Mouse (Mus musculus): Measurements from ENCODE around the gene Vmn1r217. TPM values are rescaled to one million over a fixed set of nuclear protein-coding genes. Genes with fewer than 3 reads are reported as not detected.
"Not testable (repeated sequence)": the region's sequence is repeated elsewhere in the genome, so short reads cannot be mapped to it uniquely, and the experiment has no call there.

The Vmn1r217 gene
- total RNA-seq (2021) = not detected
- long read RNA-seq, experiment 1 = 0 reads
- long read RNA-seq, experiment 2 = 0 reads

- DNase-seq (ENCODE audit: low spot score in 2 of 2) = not testable (repeated sequence)
Measured at GRCm38 (mm10) chr13:23118126-23118525, at the start of gene Vmn1r217. Gene Vmn1r217, minus strand, starts transcription at chr13:23118226.

GRCm38 (mm10) chr13:23166471-23166870 lies 48.4 kb upstream of the Vmn1r217 start:
- DNase-seq (ENCODE audit: low spot score in 2 of 2) = not testable (repeated sequence)

DNA sequence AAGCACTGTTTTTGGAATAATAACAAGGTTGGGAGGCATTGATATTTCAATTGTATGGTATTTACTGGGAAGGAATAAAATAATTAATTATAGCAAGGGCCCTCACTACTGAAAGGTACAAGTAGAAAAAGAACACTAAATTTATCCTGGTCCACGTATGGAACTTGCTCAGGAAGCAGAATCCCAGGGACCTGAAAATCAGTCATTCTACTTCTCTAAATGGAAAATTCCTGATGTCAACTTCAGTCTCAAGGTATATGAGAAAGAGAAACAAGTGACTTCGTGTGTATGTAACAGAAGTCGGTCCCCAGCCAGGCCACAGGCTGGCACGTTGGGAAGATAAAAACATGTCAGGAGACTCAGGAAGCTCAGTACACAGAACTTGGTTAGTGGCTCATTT lies 41.0 kb upstream of the Vmn1r217 start, which contains the start of gene Vmn1r219:
Vmn1r219 (plus strand) TSS at position 301 of the 400 bp plus-strand sequence.
- no peak for DNase-seq (ENCODE audit: low spot score in 2 of 2)

GRCm38 (mm10) chr13:23157848-23158247 lies 39.8 kb upstream of the Vmn1r217 start:
- DNase-seq (ENCODE audit: low spot score in 2 of 2) = no peak

- DNase-seq (ENCODE audit: low spot score in 2 of 2) = no peak
Measured at GRCm38 (mm10) chr13:23138880-23139279, 20.9 kb upstream of the Vmn1r217 start.

DNA sequence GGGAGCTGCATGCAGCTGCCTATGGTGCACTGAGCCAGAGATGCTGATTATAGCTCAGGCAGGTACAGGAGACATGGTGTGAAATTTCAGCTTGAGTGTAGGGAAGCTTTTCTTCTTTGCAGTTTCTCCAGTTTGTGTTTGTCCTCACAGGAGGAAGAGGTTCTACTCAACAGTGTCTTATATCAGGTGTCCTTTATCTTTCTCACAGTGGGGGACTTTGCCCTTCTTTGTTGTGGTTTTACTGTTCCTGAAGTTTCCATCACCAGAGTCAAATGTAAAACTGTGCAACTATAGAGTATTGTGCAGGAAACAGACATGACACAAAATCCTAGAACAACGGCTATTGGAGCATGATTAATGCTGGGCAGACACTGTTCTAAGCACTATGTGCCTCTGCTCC lies 15.5 kb upstream of the Vmn1r217 start:
- DNase-seq (ENCODE audit: low spot score in 2 of 2) = no peak

DNA sequence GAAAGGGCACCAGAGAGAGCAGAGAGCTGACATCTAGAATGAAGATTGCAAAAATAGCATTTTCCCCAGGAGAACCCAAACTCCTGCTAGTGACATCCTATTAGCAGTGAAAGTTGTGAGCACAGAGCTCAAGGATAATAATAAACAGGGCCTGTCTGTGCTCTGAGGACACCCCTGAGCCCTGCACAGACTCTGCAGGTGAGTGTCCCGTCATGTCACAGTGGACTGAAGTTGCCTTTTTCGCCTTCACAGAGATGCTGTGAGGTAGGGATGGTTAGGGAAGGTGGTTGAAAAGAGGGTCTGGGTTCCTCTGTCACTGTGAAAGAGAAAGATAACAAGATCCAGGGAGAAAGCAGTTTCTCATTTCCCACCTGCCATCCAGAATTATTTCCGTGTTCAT lies 15.1 kb upstream of the Vmn1r217 start, which contains the start of gene Vmn1r218:
Vmn1r218 (plus strand) TSS at position 57 of the 400 bp plus-strand sequence.
- no peak for DNase-seq (ENCODE audit: low spot score in 2 of 2)

DNA sequence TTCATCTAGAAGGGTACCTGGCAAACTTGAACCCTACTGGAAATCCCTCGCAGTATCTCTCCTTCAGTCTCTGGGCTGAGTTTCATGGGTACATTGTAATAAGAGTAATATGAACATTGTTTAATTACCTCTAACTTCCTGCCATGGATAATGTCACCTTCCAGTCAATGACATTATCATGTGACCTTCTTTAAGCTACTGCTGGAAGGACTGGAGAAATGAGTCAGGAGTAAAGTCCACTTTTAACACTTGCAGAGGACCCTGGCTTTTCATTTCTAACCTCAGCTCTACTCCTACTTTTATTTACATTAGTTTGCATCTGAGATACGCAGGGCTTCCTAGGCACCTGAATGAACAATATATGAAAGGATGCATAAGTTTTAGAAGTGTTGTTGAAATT lies 2.6 kb upstream of the Vmn1r217 start:
- DNase-seq (ENCODE audit: low spot score in 2 of 2) = no peak

DNA sequence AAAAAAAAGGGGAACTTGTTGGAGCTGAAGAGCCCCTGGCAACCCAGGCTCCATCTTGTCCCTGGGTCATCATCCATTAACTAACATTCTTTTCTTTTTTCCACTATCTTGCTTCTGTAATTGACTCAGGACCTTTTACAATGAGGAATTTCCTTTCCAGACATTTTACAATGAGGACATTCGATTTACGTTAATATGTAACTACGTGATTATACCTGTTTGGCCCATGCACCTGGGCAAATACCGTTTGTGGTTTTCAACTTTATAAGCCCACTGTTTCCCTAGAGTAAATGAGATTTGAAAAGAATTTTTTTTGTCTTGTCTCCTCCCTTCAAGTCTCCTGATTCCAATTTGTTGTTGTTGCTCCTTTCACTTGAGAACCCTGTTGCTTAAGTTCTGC lies 23.6 kb downstream of the Vmn1r217 start:
- DNase-seq (ENCODE audit: low spot score in 2 of 2) = no peak

DNA sequence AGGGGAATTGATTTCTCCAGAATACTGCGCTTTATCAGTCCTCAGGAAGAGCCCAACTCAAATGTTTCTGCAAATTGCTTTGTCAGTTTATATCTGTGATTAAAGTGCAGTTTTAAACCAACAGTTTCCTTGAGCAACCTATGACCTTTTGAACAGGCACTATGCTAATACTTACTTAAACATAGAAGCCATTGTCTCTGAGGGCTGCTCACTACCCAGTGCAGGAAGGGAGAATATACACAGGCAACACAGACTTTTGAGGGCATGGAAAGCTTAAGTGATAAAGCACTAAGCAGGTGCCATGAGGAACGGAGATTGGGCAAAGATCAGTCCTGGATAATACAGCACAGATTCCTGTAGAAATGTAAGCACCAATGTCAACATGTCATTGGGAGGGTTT lies 48.7 kb downstream of the Vmn1r217 start:
- no peak for DNase-seq (ENCODE audit: low spot score in 2 of 2)

DNA sequence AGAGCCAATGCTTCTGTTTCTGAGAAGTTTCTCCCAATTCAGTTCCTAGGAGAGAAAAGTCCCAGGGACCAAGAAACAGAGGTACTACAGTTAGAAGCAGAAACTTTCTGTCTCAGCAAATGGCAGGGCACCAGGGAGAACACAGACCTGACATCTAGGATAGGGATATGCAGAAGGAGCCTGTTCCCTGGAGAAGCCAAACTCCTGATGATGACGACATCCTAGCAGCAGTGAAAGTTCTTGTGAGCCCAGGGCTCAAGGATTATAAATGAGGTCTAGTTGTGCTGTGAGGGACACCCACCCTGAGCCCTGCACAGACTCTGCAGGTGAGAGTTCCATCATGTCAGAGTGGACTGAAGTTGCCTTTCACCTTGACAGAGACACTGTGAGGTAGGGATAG lies 50.3 kb downstream of the Vmn1r217 start, which contains the start of gene Vmn1r215:
Vmn1r215 (plus strand) TSS at position 301 of the 400 bp plus-strand sequence.
- no peak for DNase-seq (ENCODE audit: low spot score in 2 of 2)

DNA sequence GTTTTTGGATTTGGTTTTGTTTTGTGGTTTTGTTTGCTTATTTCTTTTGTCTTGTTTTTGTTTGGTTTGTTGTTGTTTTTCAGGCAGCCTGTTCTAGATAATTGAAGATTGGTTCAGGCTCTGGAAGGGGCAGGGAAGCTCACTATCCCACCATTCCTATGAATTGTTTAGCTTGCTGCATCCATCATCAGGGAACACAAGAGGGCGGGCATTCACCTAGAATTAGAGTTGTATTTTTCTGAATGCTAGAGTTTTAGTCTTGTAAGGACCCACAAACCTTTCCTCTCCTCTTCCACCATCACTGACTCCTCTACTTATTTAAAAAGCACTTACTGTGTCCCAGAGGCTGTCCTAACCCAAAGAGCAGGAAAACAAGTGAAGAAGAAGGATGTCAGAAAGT lies 60.2 kb downstream of the Vmn1r217 start:
- DNase-seq (ENCODE audit: low spot score in 2 of 2) = no peak

Other genes starting within 250 kb of the Vmn1r217 start
- gene Vmn1r212, start 234.0 kb downstream of the Vmn1r217 start, total RNA-seq (2021) = not detected
- gene Vmn1r213, start 110.6 kb downstream of the Vmn1r217 start, total RNA-seq (2021) = not detected
- not detected for gene Vmn1r214, start 87.8 kb downstream of the Vmn1r217 start, total RNA-seq (2021)
- not detected for gene Vmn1r215, start 50.2 kb downstream of the Vmn1r217 start, total RNA-seq (2021)
- gene Vmn1r218, start 14.9 kb upstream of the Vmn1r217 start, total RNA-seq (2021) = not detected
- gene Vmn1r219, start 41.1 kb upstream of the Vmn1r217 start, total RNA-seq (2021) = not detected
- gene Vmn1r220, start 69.7 kb upstream of the Vmn1r217 start, total RNA-seq (2021) = not detected
- gene Vmn1r221, start 95.9 kb upstream of the Vmn1r217 start, total RNA-seq (2021) = not detected
- gene Vmn1r222, start 117.7 kb upstream of the Vmn1r217 start, total RNA-seq (2021) = not detected
- gene Vmn1r223, start 128.9 kb upstream of the Vmn1r217 start, total RNA-seq (2021) = not detected

All from gastrocnemius, postnatal 4 days (tissue).